Mouse (Mus musculus) frontal cortex, postnatal 10 days (tissue): ENCODE results near the gene Kcnj15.

Source experiments
- DNase-seq, 2 experiments: peaks; one replicate each; pipeline ENCODE4 v3.0.0; 2022; ENCODE audit warnings: low spot score in 2 of 2, mixed read lengths in 1 of 2

Kcnj15 gene

DNA sequence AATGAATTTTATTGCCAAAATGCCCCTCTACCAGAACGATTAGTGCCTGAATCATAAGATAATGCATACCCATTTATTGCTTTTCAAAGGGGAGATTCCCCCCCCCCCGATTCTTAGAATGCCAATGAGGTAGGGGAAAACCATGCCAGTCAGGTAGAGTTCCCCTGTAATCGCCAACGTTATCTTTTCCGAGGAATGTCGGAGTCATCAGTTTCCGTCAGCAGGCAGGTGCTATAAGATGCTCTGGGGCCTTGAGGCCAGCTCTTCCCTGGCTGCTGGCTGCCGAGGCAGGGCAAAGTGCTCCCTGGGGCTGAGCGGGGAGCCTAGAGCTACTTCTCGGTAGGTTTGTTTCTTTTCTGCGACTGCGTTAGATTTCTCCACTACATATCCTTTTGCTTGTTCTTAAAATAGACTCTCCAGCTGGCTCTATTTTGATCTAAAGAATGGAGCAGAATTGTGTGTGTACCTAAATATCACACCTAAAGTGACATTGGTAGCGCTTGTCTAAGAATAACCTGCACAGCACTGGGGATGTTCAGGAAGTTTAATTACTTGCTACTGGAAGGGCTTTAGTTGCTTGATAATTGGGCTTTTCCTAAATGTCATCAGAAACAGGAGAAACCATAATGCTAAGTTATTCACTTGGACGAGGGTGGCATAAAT lies 35.6 kb downstream of the Kcnj15 start:
- no peak for DNase-seq

DNA sequence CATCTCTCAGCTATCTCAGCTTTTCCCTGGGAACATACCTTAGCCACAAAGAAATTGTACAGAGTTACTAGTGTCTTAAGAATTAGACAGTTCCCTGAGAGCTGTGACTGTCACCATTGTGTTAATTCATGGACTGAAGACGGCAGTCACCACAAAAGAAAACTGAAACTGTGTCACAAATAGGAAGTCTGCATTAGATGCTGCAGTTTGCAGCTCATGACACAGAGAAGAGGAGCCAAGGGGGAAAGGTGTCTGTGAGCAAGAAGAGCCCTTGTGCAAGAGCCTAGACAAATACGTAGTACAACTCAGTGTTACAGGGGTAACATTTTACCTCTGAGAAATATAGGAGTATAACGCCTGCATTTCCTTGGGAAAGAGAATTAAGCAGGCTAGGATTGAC lies 40.3 kb downstream of the Kcnj15 start:
- no peak for DNase-seq

DNA sequence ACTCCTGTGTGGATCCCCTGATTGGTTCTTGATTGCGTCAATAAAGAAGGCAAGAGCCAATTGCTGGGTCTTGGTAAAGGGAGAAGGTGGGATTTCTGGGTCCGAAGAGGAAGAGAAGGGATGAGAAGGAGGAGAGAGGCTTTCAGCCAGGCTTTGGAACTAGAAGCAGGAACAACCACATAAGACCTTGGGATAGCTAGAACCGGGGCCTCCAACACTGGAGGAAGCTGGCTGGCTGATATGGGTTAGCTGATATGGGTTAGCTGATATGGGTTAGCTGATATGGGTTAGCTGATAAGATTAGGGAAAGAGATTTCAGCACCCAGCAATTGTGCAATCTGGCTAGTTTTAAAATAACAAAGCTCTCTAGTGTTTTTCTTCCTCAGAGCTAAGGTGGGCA lies 44.3 kb downstream of the Kcnj15 start:
- DNase-seq = no peak

GRCm38 (mm10) chr16:95303676-95304075 lies 46.3 kb downstream of the Kcnj15 start:
- no peak for DNase-seq

GRCm38 (mm10) chr16:95307823-95308360 lies 50.5 kb downstream of the Kcnj15 start:
- no peak for DNase-seq

GRCm38 (mm10) chr16:95321945-95322625 lies 64.7 kb downstream of the Kcnj15 start:
- no peak for DNase-seq

DNA sequence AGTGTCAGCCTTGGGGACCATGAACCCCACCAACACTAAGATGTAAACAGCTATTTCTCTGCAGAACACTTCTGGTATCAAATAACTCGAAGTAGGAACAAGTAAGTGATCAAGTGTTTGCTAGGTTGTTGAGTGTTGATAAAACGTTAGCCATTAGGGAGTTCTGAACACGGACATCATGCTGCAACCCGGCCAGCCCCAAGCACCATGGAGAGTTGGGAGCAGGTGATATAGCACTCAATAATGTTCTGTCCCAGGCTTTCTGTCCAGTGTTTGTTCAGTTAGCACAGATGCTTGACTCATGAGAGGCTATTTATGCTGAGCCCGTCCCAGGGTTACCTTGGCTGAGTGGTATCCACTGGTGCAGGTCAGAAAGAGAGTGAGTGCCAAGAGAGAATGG lies 74.8 kb downstream of the Kcnj15 start:
- no peak for DNase-seq

DNA sequence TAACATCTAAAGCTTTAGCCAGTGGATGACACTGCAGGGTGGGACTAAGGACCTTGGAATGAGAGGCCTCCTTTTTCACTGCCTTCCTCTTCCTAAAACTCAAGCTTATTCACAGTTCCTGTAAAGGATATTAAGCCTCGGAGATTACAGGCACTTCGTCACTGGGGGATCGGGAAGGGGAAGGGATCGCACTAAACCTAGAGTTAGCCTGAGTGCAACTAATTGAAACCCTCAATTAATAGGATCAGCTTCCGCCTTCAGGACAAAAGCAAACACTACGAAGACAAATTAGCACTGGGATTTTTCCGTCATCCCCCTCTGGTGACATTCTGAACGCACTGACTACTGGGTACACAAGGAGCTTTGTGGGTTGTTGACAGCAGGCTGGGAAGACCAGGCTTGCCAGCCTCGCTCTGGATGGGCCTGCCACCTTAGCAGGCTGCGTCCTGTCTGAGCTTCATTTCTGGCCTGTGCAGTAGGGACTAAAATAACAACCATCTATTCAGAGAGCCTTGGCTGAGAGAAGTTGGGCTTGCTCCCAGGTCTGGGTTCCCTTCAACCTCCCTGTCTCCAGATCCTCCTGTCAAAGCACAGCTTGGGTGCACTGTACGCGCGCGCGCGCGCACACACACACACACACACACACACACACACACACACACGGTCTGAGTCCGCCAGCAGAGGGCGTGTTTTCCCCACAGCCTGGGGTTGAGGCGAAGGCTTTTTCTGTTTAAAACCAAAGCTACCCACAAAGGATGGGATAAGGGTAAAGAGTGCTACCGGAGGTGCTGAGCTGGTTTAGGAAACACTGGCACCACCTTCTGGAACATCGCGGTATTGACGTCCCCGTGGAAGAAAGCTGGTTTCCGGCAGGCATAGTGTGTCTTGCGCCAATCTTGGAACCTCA lies 83.8 kb downstream of the Kcnj15 start:
- DNase-seq = peak; percentile 78 to 84

GRCm38 (mm10) chr16:95342030-95342429 lies 84.7 kb downstream of the Kcnj15 start:
- no peak for DNase-seq

GRCm38 (mm10) chr16:95344961-95345360 lies 87.6 kb downstream of the Kcnj15 start:
- DNase-seq = no peak

- peak; percentile 30 to 70 for DNase-seq
Observed at GRCm38 (mm10) chr16:95345882-95346281, 88.5 kb downstream of the Kcnj15 start.

DNA sequence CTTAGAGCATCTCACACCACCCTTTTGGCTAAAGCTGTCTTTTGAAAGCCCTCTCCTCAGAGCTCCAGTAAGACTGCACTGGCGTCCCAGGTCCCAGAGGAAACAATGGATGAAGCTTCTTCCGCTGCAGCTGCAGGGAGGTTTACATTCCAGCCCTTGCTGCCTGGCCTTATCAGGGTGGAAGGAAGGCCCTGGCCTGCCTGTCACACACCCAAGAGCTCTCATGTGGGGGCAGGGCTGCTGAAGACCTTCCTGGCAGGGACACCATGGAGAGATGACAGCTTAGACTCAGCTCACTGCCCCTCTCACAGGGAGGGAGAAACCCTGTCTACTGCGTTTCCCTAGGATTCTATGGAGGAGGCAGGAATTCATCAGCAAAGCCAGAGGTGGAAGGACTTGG lies 89.8 kb downstream of the Kcnj15 start:
- DNase-seq = peak in 1 of 2 experiments; percentile 20

DNA sequence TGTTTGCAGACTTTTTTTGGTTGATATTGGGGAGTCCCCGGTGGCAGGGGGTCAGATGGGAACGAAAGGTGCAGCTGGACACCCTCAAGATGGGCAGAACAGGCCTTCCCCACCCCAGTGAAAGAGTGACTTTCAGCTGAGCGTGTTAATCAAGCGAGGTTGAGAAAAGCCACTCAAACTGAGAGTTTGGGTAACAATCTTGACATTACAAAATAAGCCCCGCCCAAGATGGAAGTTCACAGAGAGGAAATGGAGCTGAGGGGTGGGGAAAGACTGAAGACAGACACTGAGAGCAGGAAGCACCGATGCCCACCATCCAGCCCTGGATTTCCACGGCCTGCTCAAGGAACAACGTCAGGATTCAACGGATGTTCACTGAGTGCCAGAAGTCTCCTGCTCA lies 91.2 kb downstream of the Kcnj15 start:
- DNase-seq = no peak

- DNase-seq = no peak
Observed at GRCm38 (mm10) chr16:95349344-95349743, 92.0 kb downstream of the Kcnj15 start.

DNA sequence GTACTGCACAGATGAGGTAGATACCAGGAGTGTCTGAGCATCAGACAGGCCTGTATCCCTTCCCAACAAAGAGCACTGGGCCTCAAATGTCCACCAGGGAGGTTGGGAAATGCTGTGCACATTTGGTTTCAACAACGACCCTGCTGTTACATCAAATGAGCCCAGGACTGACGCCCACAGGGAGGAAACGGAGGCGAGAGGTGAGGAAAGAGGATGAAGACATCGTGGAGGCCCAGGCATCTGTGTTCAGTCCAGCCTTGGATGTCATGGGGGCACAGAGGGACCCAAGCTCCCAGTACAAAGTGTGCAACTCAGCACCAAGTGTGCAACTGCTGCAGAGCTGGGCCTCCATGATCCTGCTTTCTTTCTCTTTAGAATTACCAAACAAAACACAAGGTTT lies 92.4 kb downstream of the Kcnj15 start:
- DNase-seq = no peak
